Mouse (Mus musculus) brain, embryonic 14.5 days (tissue): Measurements from ENCODE around the gene 1700008O03Rik.
A peak's percentile ranks its signal among the peaks of the same experiment; 100 is the strongest.

Experiments used
- CTCF ChIP-seq: fragments of 200-500 bp; IDR thresholded peaks from 2 replicates; pipeline ENCODE4 v1.5.1; 2012; ENCODE audit warnings: inconsistent platforms, mild to moderate bottlenecking, moderate library complexity, borderline replicate concordance; ENCODE audit not compliant: insufficient read depth, insufficient read length; ENCODE audit errors: extremely low read depth
- POLR2A ChIP-seq: fragments of 200-500 bp; IDR thresholded peaks from 2 replicates; pipeline ENCODE4 v1.6.1; 2012; ENCODE audit warnings: mild to moderate bottlenecking, inconsistent platforms, borderline replicate concordance; ENCODE audit not compliant: poor library complexity, insufficient read depth, insufficient read length, severe bottlenecking; ENCODE audit errors: extremely low read depth

GRCm38 (mm10) chr7:44359908-44360672, 25.5 kb downstream of the 1700008O03Rik start:
- 0 out of 2 replicates have a peak, but pooled peaks have one; percentile 2 for TF ChIP-seq CTCF
- TF ChIP-seq POLR2A, result peak; percentile 22; the same call in 1 of the 2 replicates
